ENCODE assay signal across 7 mouse cellular contexts in the genomic region with DNA sequence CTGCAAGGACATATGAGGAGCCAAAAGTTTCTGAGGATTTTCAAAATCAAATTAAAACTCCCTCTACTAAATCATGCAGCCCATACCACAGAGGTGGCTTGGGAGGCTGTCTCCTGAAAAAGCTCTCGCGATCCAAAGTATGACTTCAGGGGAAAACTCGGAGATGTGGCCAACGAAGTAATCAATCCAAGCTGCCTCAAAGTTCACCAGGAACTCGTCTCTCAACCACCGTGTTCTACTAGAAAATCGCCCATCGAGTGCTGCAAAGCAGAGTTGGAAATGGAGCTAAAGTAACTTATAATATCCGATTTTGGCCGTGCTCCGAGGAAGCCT. TPM values are rescaled to one million over a fixed set of nuclear protein-coding genes. Genes with fewer than 3 reads are reported as not detected.
A peak's percentile ranks its signal among the peaks of the same experiment; 100 is the strongest.
DNase-seq lines count a peak whose midpoint lies in the region; ATAC-seq lines count a peak whose summit lies in the region.

No protein-coding gene starts in this region.

- H3K27ac ChIP-seq in lung, embryonic 16.5 days (ENCODE audit: low read length), result peak overlapping the region; percentile 97
- H3K27ac ChIP-seq in embryonic facial prominence, embryonic 12.5 days, result peak overlapping the region; percentile 97
- H3K27ac ChIP-seq in neural tube, embryonic 12.5 days, result peak overlapping the region; percentile 90; the same call in 1 of the 2 replicates

- H3K4me3 ChIP-seq in lung, embryonic 16.5 days (ENCODE audit: low read length), result peak overlapping the region; percentile 96
- peak overlapping the region; percentile 90 for H3K4me3 ChIP-seq in embryonic facial prominence, embryonic 12.5 days
- peak overlapping the region; percentile 80 for H3K4me3 ChIP-seq in neural tube, embryonic 12.5 days

- under 1% methylated on average over 11 of the region's 11 CpGs for WGBS in lung, embryonic 16.5 days
- WGBS in embryonic facial prominence, embryonic 12.5 days, result 1% methylated on average over 11 of the region's 11 CpGs
- under 1% methylated on average over 11 of the region's 11 CpGs for WGBS in neural tube, embryonic 12.5 days

- no peaks in the 10 kb centered on the region for H3K9me3 ChIP-seq in lung, embryonic 16.5 days (ENCODE audit: control insufficient read depth, low read length)
- H3K9me3 ChIP-seq in embryonic facial prominence, embryonic 12.5 days, result no peaks in the 10 kb centered on the region
- no peaks in the 10 kb centered on the region for H3K9me3 ChIP-seq in neural tube, embryonic 12.5 days

- no peaks in the 10 kb centered on the region for H3K27me3 ChIP-seq in lung, embryonic 16.5 days (ENCODE audit: control insufficient read depth, insufficient read depth, low read depth, low read length)
- no peaks in the 10 kb centered on the region for H3K27me3 ChIP-seq in embryonic facial prominence, embryonic 12.5 days
- H3K27me3 ChIP-seq in neural tube, embryonic 12.5 days (replicated peaks), result no peaks in the 10 kb centered on the region

- peak overlapping the region; percentile 96 for H3K9ac ChIP-seq in lung, embryonic 16.5 days (ENCODE audit: low read length)
- peak overlapping the region; percentile 97 for H3K9ac ChIP-seq in embryonic facial prominence, embryonic 12.5 days
- H3K9ac ChIP-seq in neural tube, embryonic 12.5 days, result peak overlapping the region; percentile 91

- no peaks in the 10 kb centered on the region for H3K36me3 ChIP-seq in lung, embryonic 16.5 days (ENCODE audit: control insufficient read depth, insufficient read depth, low read length)
- H3K36me3 ChIP-seq in embryonic facial prominence, embryonic 12.5 days, result peaks cover 9% of the 10 kb centered on the region
- peaks cover 15% of the 10 kb centered on the region for H3K36me3 ChIP-seq in neural tube, embryonic 12.5 days

- H3K4me2 ChIP-seq in lung, embryonic 16.5 days (ENCODE audit: low read depth, low read length), result peak overlapping the region; percentile 61
- H3K4me2 ChIP-seq in embryonic facial prominence, embryonic 12.5 days (replicated peaks), result peak overlapping the region; percentile 77
- H3K4me2 ChIP-seq in neural tube, embryonic 12.5 days (replicated peaks), result peak overlapping the region; percentile 69

- H3K4me1 ChIP-seq in lung, embryonic 16.5 days (replicated peaks; ENCODE audit: control insufficient read depth, insufficient read depth, low read length), result peaks cover 13% of the 10 kb centered on the region; the same call in 1 of the 2 replicates
- peaks cover 15% of the 10 kb centered on the region; the same call in 1 of the 2 replicates for H3K4me1 ChIP-seq in embryonic facial prominence, embryonic 12.5 days
- H3K4me1 ChIP-seq in neural tube, embryonic 12.5 days, result peaks cover 14% of the 10 kb centered on the region

- DNase-seq in lung, postnatal 14 days, result no peak
- peak; percentile 16 for DNase-seq in induced T-regulatory cell, adult 2 months (ENCODE audit: low read depth)
- no peak for DNase-seq in B cell, adult 2 months
- DNase-seq in embryo, embryonic 11 days, result no peak

- ATAC-seq in lung, embryonic 16.5 days (ENCODE audit: low read depth), result no peak
- ATAC-seq in embryonic facial prominence, embryonic 12.5 days (ENCODE audit: insufficient number of reproducible peaks, insufficient read depth, low FRiP score, low TSS enrichment), result no peak
- no peak for ATAC-seq in neural tube, embryonic 12.5 days (ENCODE audit: low FRiP score, low read depth)

RNA-seq across cellular contexts. Expression of a gene that starts 0.8 kb away (rescaled TPM):
- 169 and 171 TPM in 2 replicates for polyA plus RNA-seq in lung, embryonic 16.5 days (2015; fragmentation: Nextera tagmentation; extraction: Ambion mirVana)
- 184 and 194 TPM in 2 replicates for polyA plus RNA-seq in embryonic facial prominence, embryonic 12.5 days (2016; fragmentation: Nextera tagmentation; extraction: Ambion mirVana)
- 194 and 198 TPM in 2 replicates for polyA plus RNA-seq in neural tube, embryonic 12.5 days (2016; fragmentation: Nextera tagmentation; extraction: Ambion mirVana)

RNA-seq across cellular contexts. Expression of a gene that starts 27.1 kb away (rescaled TPM):
- 66.7 and 73.6 TPM in 2 replicates for polyA plus RNA-seq in lung, embryonic 16.5 days (2015; fragmentation: Nextera tagmentation; extraction: Ambion mirVana)
- polyA plus RNA-seq in embryonic facial prominence, embryonic 12.5 days (2016; fragmentation: Nextera tagmentation; extraction: Ambion mirVana), result 38.4 and 42.0 TPM in 2 replicates
- polyA plus RNA-seq in neural tube, embryonic 12.5 days (2016; fragmentation: Nextera tagmentation; extraction: Ambion mirVana), result 30.7 TPM in 2 replicates

RNA-seq across cellular contexts. Expression of a gene that starts 34.6 kb away (rescaled TPM):
- 68.6 and 74.9 TPM in 2 replicates for polyA plus RNA-seq in lung, embryonic 16.5 days (2015; fragmentation: Nextera tagmentation; extraction: Ambion mirVana)
- 83.9 and 85.1 TPM in 2 replicates for polyA plus RNA-seq in embryonic facial prominence, embryonic 12.5 days (2016; fragmentation: Nextera tagmentation; extraction: Ambion mirVana)
- polyA plus RNA-seq in neural tube, embryonic 12.5 days (2016; fragmentation: Nextera tagmentation; extraction: Ambion mirVana), result 96.7 and 106 TPM in 2 replicates

RNA-seq across cellular contexts. Expression of a gene that starts 44.5 kb away (rescaled TPM):
- polyA plus RNA-seq in lung, embryonic 16.5 days (2015; fragmentation: Nextera tagmentation; extraction: Ambion mirVana), result 48.1 and 49.0 TPM in 2 replicates
- polyA plus RNA-seq in embryonic facial prominence, embryonic 12.5 days (2016; fragmentation: Nextera tagmentation; extraction: Ambion mirVana), result 24.8 and 26.5 TPM in 2 replicates
- polyA plus RNA-seq in neural tube, embryonic 12.5 days (2016; fragmentation: Nextera tagmentation; extraction: Ambion mirVana), result 23.2 and 28.2 TPM in 2 replicates
